ENCODE assay signal across 25 mouse cellular contexts in genomic region chr11:73993115-73993514, GRCm38 (mm10). TPM values are rescaled to one million over a fixed set of nuclear protein-coding genes. Genes with fewer than 3 reads are reported as not detected.
A peak's percentile ranks its signal among the peaks of the same experiment; 100 is the strongest.
DNase-seq lines count a peak whose midpoint lies in the region; ATAC-seq and TF ChIP-seq lines count a peak whose summit lies in the region.
"Had no signal": no experiment of that assay in that cellular context is flagged by ENCODE, and none has a peak within 500 bp of the region (broad histone marks: within the 10 kb centered on the region; RNA-seq: fewer than 3 reads in every experiment).

No protein-coding gene starts in this region.

- H3K27ac ChIP-seq in kidney, adult 2 months (ENCODE audit: insufficient read depth, low read depth, low read length) = no peak overlapping the region
- H3K27ac ChIP-seq in kidney, embryonic 14.5 days (ENCODE audit: low read depth, low read length) = no peak overlapping the region
- no peak overlapping the region for H3K27ac ChIP-seq in forebrain, postnatal 0 days (ENCODE audit: low read depth, low read length)
- H3K27ac ChIP-seq: gastrocnemius, adult 2 months; hindbrain, embryonic 12.5 days; midbrain, embryonic 12.5 days; neural tube, embryonic 13.5 days had no signal

- no peak for ATAC-seq in kidney, embryonic 14.5 days (ENCODE audit: low FRiP score, low TSS enrichment)
- ATAC-seq in Patski = no peak
- no peak for ATAC-seq in forebrain, postnatal 0 days
- ATAC-seq: activated CD4-positive, CD25-positive, alpha-beta regulatory T cell, adult 4 months had no signal

- H3K27me3 ChIP-seq in kidney, adult 2 months (replicated peaks; ENCODE audit: control insufficient read depth, insufficient read depth, low read length) = no peaks in the 10 kb centered on the region
- H3K27me3 ChIP-seq in kidney, embryonic 14.5 days (ENCODE audit: control insufficient read depth, insufficient read depth, low read length) = no peaks in the 10 kb centered on the region
- H3K27me3 ChIP-seq in Patski = peaks cover 19% of the 10 kb centered on the region
- H3K27me3 ChIP-seq in forebrain, postnatal 0 days (ENCODE audit: insufficient read depth, low read length) = no peaks in the 10 kb centered on the region
- H3K27me3 ChIP-seq: hindbrain, embryonic 12.5 days; midbrain, embryonic 12.5 days; neural tube, embryonic 13.5 days had no signal

- peak; percentile 37 for DNase-seq in kidney, adult 2 months
- DNase-seq in left cerebral cortex, postnatal 4 days = peak; percentile 47
- DNase-seq in left cerebral cortex, adult 11 months (ENCODE audit: low spot score) = no peak
- no peak for DNase-seq in Patski (ENCODE audit: low read depth, low spot score)
- no peak for DNase-seq in forebrain, postnatal 0 days
- DNase-seq in lung, adult 18-20 months = no peak
- DNase-seq: adrenal gland, postnatal 25 days; gastrocnemius, adult 2 months; heart, adult 18-20 months; liver; lung, embryonic 14.5 days; lung, postnatal 4 days; right cerebral cortex, postnatal 25 days had no signal

- TF ChIP-seq CTCF in kidney, adult 2 months (conservative IDR thresholded peaks at IDR 0.05; ENCODE audit: insufficient read depth, insufficient read length, low read depth, low read length) = 0 out of 2 replicates have a peak, but pooled peaks have one; percentile 12
- TF ChIP-seq CTCF in Patski (IDR thresholded peaks at IDR 0.05) = peak; percentile 21
- no peak for TF ChIP-seq CTCF in forebrain, postnatal 0 days (IDR thresholded peaks at IDR 0.05; ENCODE audit: low read depth)

- H3K4me1 ChIP-seq in kidney, adult 2 months (ENCODE audit: control insufficient read depth, insufficient read depth, low read length) = no peaks in the 10 kb centered on the region
- no peaks in the 10 kb centered on the region for H3K4me1 ChIP-seq in kidney, embryonic 14.5 days (ENCODE audit: control insufficient read depth, insufficient read depth, low read length)
- no peaks in the 10 kb centered on the region for H3K4me1 ChIP-seq in forebrain, postnatal 0 days (ENCODE audit: insufficient read depth)
- H3K4me1 ChIP-seq: hindbrain, embryonic 12.5 days; midbrain, embryonic 12.5 days; neural tube, embryonic 13.5 days had no signal

- POLR2A ChIA-PET in Patski (lab: Charles Lee) = no interaction called here

- no peak overlapping the region for H3K9ac ChIP-seq in kidney, embryonic 14.5 days (ENCODE audit: low read depth, low read length)
- H3K9ac ChIP-seq in forebrain, postnatal 0 days = no peak overlapping the region
- H3K9ac ChIP-seq: hindbrain, embryonic 12.5 days; lung, embryonic 14.5 days; midbrain, embryonic 12.5 days; neural tube, embryonic 13.5 days had no signal

- no peaks in the 10 kb centered on the region for H3K36me3 ChIP-seq in kidney, adult 2 months (ENCODE audit: control insufficient read depth, insufficient read depth, low read length)
- H3K36me3 ChIP-seq in kidney, embryonic 14.5 days (ENCODE audit: control insufficient read depth, insufficient read depth, low read length) = no peaks in the 10 kb centered on the region
- H3K36me3 ChIP-seq in forebrain, postnatal 0 days (ENCODE audit: insufficient read depth) = no peaks in the 10 kb centered on the region
- H3K36me3 ChIP-seq: hindbrain, embryonic 12.5 days; midbrain, embryonic 12.5 days; neural tube, embryonic 13.5 days had no signal

- TF ChIP-seq POLR2A in kidney, adult 2 months (IDR thresholded peaks at IDR 0.05; ENCODE audit: low read depth, low read length) = no peak

- intact Hi-C loops in left cerebral cortex, postnatal 4 days (cut with DNase I) = no loop called here

- no peak overlapping the region for H3K4me2 ChIP-seq in kidney, embryonic 14.5 days (replicated peaks; ENCODE audit: low read depth, low read length)
- no peak overlapping the region for H3K4me2 ChIP-seq in forebrain, postnatal 0 days (ENCODE audit: low read depth)
- H3K4me2 ChIP-seq: hindbrain, embryonic 12.5 days; lung, embryonic 14.5 days; midbrain, embryonic 12.5 days; neural tube, embryonic 13.5 days had no signal

- CTCF ChIA-PET in Patski (lab: Charles Lee) = no interaction called here

- in situ Hi-C loops in Patski (cut with MboI; ENCODE audit: low pct_unique_long_range_greater_than_20kb) = loop anchor here (25.0 kb wide), 2 partner anchors 369 to 544 kb away; partner anchors contain the start of genes Olfr411 and Olfr412

- H3K4me3 ChIP-seq in kidney, adult 2 months (ENCODE audit: insufficient read depth, low read depth, low read length) = no peak overlapping the region
- no peak overlapping the region for H3K4me3 ChIP-seq in kidney, embryonic 14.5 days (ENCODE audit: low read length)
- no peak overlapping the region for H3K4me3 ChIP-seq in forebrain, postnatal 0 days (ENCODE audit: low read depth, low read length)
- H3K4me3 ChIP-seq: gastrocnemius, adult 2 months; hindbrain, embryonic 12.5 days; midbrain, embryonic 12.5 days; neural tube, embryonic 13.5 days had no signal

- peaks cover 11% of the 10 kb centered on the region; the same call in 1 of the 2 replicates for H3K9me3 ChIP-seq in kidney, embryonic 14.5 days (ENCODE audit: control insufficient read depth, low read length)
- H3K9me3 ChIP-seq in forebrain, postnatal 0 days (ENCODE audit: low read length) = no peaks in the 10 kb centered on the region

RNA-seq across cellular contexts. Expression of gene Olfr398, which starts 2.9 kb away (rescaled TPM):
- polyA plus RNA-seq in kidney, adult 2 months (2012; rRNA removed) = not detected in 2 replicates
- not detected in 2 replicates for polyA plus RNA-seq in kidney, embryonic 14.5 days (2014; fragmentation: Nextera tagmentation; extraction: Ambion mirVana)
- not detected for total RNA-seq in left cerebral cortex, postnatal 4 days (2021)
- polyA plus RNA-seq in Patski (2021) = not detected
- total RNA-seq in forebrain, postnatal 0 days (2014; rRNA removed) = not detected in 2 replicates
- polyA plus RNA-seq in forebrain, postnatal 0 days (2015; fragmentation: Nextera tagmentation; extraction: Ambion mirVana) = not detected in 2 replicates
- total RNA-seq: adrenal gland, postnatal 25 days; gastrocnemius, adult 2 months; heart, adult 18-20 months; layer of hippocampus, postnatal 14 days; left cerebral cortex, postnatal 25 days had no signal
- polyA plus RNA-seq: embryonic facial prominence, embryonic 14.5 days; heart, postnatal 0 days; hindbrain, embryonic 12.5 days; intestine, embryonic 14.5 days; lung, embryonic 14.5 days; midbrain, embryonic 12.5 days; neural tube, embryonic 13.5 days; stomach, embryonic 16.5 days; thymus, postnatal 0 days had no signal

RNA-seq across cellular contexts. Expression of gene Olfr397, which starts 32.5 kb away (rescaled TPM):
- not detected in 2 replicates for polyA plus RNA-seq in kidney, adult 2 months (2012; rRNA removed)
- polyA plus RNA-seq in kidney, embryonic 14.5 days (2014; fragmentation: Nextera tagmentation; extraction: Ambion mirVana) = not detected in 2 replicates
- not detected for total RNA-seq in left cerebral cortex, postnatal 4 days (2021)
- polyA plus RNA-seq in Patski (2021) = not detected
- not detected in 2 replicates for total RNA-seq in forebrain, postnatal 0 days (2014; rRNA removed)
- not detected in 2 replicates for polyA plus RNA-seq in forebrain, postnatal 0 days (2015; fragmentation: Nextera tagmentation; extraction: Ambion mirVana)
- total RNA-seq: adrenal gland, postnatal 25 days; gastrocnemius, adult 2 months; heart, adult 18-20 months; layer of hippocampus, postnatal 14 days; left cerebral cortex, postnatal 25 days had no signal
- polyA plus RNA-seq: activated CD4-positive, CD25-positive, alpha-beta regulatory T cell, adult 4 months; embryonic facial prominence, embryonic 14.5 days; heart, postnatal 0 days; hindbrain, embryonic 12.5 days; intestine, embryonic 14.5 days; lung, embryonic 14.5 days; midbrain, embryonic 12.5 days; neural tube, embryonic 13.5 days; stomach, embryonic 16.5 days; thymus, postnatal 0 days had no signal

RNA-seq across cellular contexts. Expression of gene Olfr23, which starts 56.6 kb away (rescaled TPM):
- not detected in 2 replicates for polyA plus RNA-seq in kidney, adult 2 months (2012; rRNA removed)
- polyA plus RNA-seq in kidney, embryonic 14.5 days (2014; fragmentation: Nextera tagmentation; extraction: Ambion mirVana) = not detected in 2 replicates
- not detected for total RNA-seq in left cerebral cortex, postnatal 4 days (2021)
- polyA plus RNA-seq in Patski (2021) = not detected
- total RNA-seq in forebrain, postnatal 0 days (2014; rRNA removed) = not detected in 2 replicates
- not detected in 2 replicates for polyA plus RNA-seq in forebrain, postnatal 0 days (2015; fragmentation: Nextera tagmentation; extraction: Ambion mirVana)
- total RNA-seq: adrenal gland, postnatal 25 days; gastrocnemius, adult 2 months; heart, adult 18-20 months; layer of hippocampus, postnatal 14 days; left cerebral cortex, postnatal 25 days had no signal
- polyA plus RNA-seq: activated CD4-positive, CD25-positive, alpha-beta regulatory T cell, adult 4 months; embryonic facial prominence, embryonic 14.5 days; heart, postnatal 0 days; hindbrain, embryonic 12.5 days; intestine, embryonic 14.5 days; lung, embryonic 14.5 days; midbrain, embryonic 12.5 days; neural tube, embryonic 13.5 days; stomach, embryonic 16.5 days; thymus, postnatal 0 days had no signal

Comparison
In these comparisons a context has a peak if more than half of its experiments do, and no peak if none do; other contexts are left out.
1. DNase-seq: peak in kidney, adult 2 months (single experiment) and left cerebral cortex, postnatal 4 days (single experiment); none in left cerebral cortex, adult 11 months (single experiment), Patski (single experiment), forebrain, postnatal 0 days (single experiment) and lung, adult 18-20 months (0 of 2).